Mouse (Mus musculus): ENCODE data around the gene Gdf15.

Gene Gdf15

DNA sequence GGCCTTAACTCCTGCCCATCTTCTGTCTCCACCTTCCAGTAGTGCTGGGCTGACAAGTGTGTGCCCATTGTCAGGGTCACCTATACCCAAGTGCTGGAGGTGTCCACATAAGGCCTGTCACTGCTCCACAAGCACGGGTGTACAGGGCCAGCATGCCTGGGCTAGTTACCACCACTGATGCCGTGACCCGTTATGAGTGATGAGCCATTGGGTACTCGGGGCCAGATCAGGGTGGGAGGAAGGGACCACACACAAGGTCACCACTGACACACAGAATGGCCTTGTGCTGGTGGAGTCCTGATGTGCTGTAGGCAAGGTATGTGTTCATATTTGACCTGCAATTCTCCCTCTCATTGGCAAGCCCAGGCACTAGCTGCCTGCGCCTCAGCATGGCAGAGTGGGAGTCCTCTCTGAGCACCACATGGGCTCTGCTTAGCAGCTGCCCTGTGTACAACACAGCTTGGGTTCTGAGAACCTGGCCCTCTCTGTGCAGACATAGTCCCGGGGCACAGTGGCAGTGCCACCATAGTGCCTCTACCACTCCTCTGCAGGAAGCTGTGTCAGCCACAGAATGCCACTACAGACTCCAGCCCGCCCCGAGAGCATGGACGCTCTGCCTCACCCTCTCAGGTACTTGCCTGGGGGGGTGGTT lies 47.5 kb downstream of the Gdf15 start:
- DNase-seq (ENCODE audit: low spot score) = no peak

DNA sequence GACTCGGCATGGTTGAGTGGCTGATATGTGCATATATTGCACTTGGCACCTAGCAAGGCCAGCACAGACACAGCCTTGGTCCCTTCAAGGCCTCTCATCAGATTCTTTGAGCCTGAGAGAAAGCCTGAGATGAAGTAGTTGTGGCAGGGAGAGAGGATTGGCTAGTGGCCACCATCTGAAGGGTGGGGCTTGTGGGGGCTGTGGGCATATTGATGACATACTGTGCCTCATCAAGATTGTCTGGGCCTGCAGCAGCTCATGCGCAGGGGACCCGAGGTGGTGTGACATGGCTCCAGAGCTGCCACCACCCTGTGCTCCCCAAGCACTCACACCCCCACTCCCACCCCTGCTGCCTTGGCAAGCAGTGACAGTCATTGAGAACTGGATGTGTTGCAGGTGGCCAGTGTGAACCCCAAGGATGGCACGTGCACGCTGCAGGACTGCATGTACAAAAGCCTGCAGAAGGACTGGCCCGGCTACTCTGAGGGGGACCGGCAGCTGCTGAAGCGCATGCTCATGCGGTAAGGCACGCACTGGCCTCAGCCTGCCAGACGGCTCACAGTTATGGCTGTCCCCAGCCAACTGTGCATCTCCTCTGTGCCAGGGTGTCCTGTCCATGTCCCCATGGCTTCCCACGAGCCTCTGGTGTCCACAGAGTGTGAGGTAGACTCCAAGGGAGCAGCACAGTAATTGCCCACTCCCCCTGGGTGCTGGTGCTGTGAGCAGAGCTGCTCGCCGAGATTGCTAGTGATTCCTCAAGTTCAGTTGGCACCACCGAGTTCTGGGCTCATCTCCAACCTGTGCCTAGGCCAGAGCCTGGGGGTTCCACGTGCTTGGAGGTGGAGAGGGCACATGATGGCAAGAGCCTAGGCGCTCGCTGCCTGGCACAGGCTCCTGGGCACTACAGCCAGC lies 48.5 kb downstream of the Gdf15 start:
- no peak for DNase-seq (ENCODE audit: low spot score)

Data from lung, postnatal 25 days (tissue).